Comparison of ENCODE assay signal across 19 mouse cellular contexts in genomic region chr5:99587589-99587988, GRCm38 (mm10).
DNase-seq lines count a peak whose midpoint lies in the region; ATAC-seq lines count a peak whose summit lies in the region.
"Had no signal": no experiment of that assay in that cellular context is flagged by ENCODE, and none has a peak within 500 bp of the region (broad histone marks: within the 10 kb centered on the region; RNA-seq: fewer than 3 reads in every experiment).

No protein-coding gene starts in this region.

- H3K4me2 ChIP-seq in liver, embryonic 11.5 days, result no peak overlapping the region
- H3K4me2 ChIP-seq: embryonic facial prominence, embryonic 12.5 days; forebrain, embryonic 13.5 days; forebrain, embryonic 15.5 days had no signal

- DNase-seq in heart, embryonic 10.5 days (ENCODE audit: low spot score), result peak; percentile 59
- no peak for DNase-seq in heart, adult 18-20 months
- peak; percentile 20 for DNase-seq in liver, embryonic 11.5 days (ENCODE audit: low spot score)
- no peak for DNase-seq in liver
- DNase-seq in testis, postnatal 10 days (ENCODE audit: low spot score), result no peak
- DNase-seq: adrenal gland, adult 2 months; adrenal gland, postnatal 10 days; adrenal gland, postnatal 25 days; cerebellum, adult 11 months; cerebellum, adult 18-20 months; cerebellum, adult 8-10 months; cerebellum, adult 9-11 months; cerebellum, postnatal 14 days; cerebellum, postnatal 36 days; forebrain, postnatal 0 days had no signal

- no peaks in the 10 kb centered on the region for H3K9me3 ChIP-seq in heart, embryonic 10.5 days
- no peaks in the 10 kb centered on the region for H3K9me3 ChIP-seq in liver, embryonic 11.5 days (ENCODE audit: control insufficient read depth, low read length)
- H3K9me3 ChIP-seq: embryonic facial prominence, embryonic 10.5 days; embryonic facial prominence, embryonic 12.5 days; forebrain, embryonic 13.5 days; forebrain, embryonic 15.5 days had no signal

- H3K4me3 ChIP-seq in heart, embryonic 10.5 days, result no peak overlapping the region
- no peak overlapping the region for H3K4me3 ChIP-seq in liver, embryonic 11.5 days (ENCODE audit: low read depth, low read length)
- H3K4me3 ChIP-seq: embryonic facial prominence, embryonic 10.5 days; embryonic facial prominence, embryonic 12.5 days; forebrain, embryonic 13.5 days; forebrain, embryonic 15.5 days had no signal

- WGBS in heart, embryonic 10.5 days, result 80% methylated on average over 4 of the region's 4 CpGs
- 76% methylated on average over 4 of the region's 4 CpGs for WGBS in liver, embryonic 11.5 days

- ATAC-seq in liver, embryonic 11.5 days (replicated peaks; ENCODE audit: low FRiP score), result no peak
- ATAC-seq: forebrain, embryonic 13.5 days; forebrain, embryonic 15.5 days had no signal

- H3K36me3 ChIP-seq in heart, embryonic 10.5 days, result no peaks in the 10 kb centered on the region
- H3K36me3 ChIP-seq in liver, embryonic 11.5 days (ENCODE audit: control insufficient read depth, insufficient read depth, low read length), result no peaks in the 10 kb centered on the region
- H3K36me3 ChIP-seq: embryonic facial prominence, embryonic 10.5 days; embryonic facial prominence, embryonic 12.5 days; forebrain, embryonic 15.5 days had no signal

- no peaks in the 10 kb centered on the region for H3K27me3 ChIP-seq in heart, embryonic 10.5 days (ENCODE audit: insufficient read depth, poor library complexity, severe bottlenecking)
- H3K27me3 ChIP-seq in liver, embryonic 11.5 days (replicated peaks; ENCODE audit: control insufficient read depth, insufficient read depth, low read length), result no peaks in the 10 kb centered on the region
- H3K27me3 ChIP-seq: embryonic facial prominence, embryonic 12.5 days; forebrain, embryonic 13.5 days; forebrain, embryonic 15.5 days had no signal

- no peak overlapping the region for H3K27ac ChIP-seq in heart, embryonic 10.5 days
- H3K27ac ChIP-seq in liver, embryonic 11.5 days (ENCODE audit: low read depth, low read length), result no peak overlapping the region
- H3K27ac ChIP-seq: embryonic facial prominence, embryonic 10.5 days; embryonic facial prominence, embryonic 12.5 days; forebrain, embryonic 13.5 days had no signal

- H3K4me1 ChIP-seq in heart, embryonic 10.5 days, result no peaks in the 10 kb centered on the region
- no peaks in the 10 kb centered on the region for H3K4me1 ChIP-seq in liver, embryonic 11.5 days (replicated peaks; ENCODE audit: control insufficient read depth, insufficient read depth, low read length)
- H3K4me1 ChIP-seq: embryonic facial prominence, embryonic 12.5 days had no signal

- no peak overlapping the region for H3K9ac ChIP-seq in liver, embryonic 11.5 days (ENCODE audit: low read depth, low read length)
- H3K9ac ChIP-seq: embryonic facial prominence, embryonic 12.5 days; forebrain, embryonic 13.5 days; forebrain, embryonic 15.5 days; forebrain, postnatal 0 days had no signal

Comparison
In these comparisons a context has a peak if more than half of its experiments do, and no peak if none do; other contexts are left out.
1. DNase-seq: peak in heart, embryonic 10.5 days (single experiment) and liver, embryonic 11.5 days (single experiment); none in heart, adult 18-20 months (0 of 2), liver (single experiment) and testis, postnatal 10 days (single experiment).